Mouse (Mus musculus) embryo, embryonic 11 days (tissue): ENCODE data around the gene Pkd1.

Experiments used
- DNase-seq: peaks from one replicate; pipeline ENCODE4 v3.0.0-alpha.2; 2015

Gene Pkd1

GRCm38 (mm10) chr17:24608874-24609273 lies 59.2 kb downstream of the Pkd1 start:
- DNase-seq: no peak

GRCm38 (mm10) chr17:24610711-24611110 lies 61.1 kb downstream of the Pkd1 start:
- no peak for DNase-seq

DNA sequence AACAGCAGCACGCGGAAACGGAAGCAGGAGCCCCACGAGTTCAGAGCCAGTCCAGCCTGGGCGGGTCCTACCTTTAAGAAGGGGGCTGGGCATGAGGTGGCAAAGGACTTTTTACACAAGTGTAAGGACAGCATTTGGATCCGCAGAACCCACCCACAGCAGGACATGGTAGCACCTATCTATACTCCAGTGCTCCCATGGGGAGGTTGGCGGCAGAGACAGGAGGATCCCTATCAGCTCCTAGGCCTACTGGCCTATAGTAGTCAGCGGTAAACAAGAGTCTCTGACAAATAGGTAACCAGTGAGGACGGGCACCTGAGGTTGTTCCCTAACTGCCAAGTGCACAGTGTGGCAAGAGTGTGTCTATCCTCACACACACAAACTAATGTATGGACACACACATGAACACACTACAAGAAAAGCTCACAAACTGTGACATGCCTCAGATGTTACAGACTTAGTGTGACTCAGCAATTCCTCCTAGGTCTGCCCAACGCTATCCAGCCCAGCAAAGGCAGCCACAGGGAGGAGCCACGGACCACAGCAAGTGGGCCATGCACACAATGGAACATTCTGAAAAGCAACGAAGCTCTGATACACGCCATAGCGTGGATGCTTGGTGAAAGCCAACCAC lies 68.0 kb downstream of the Pkd1 start:
- DNase-seq: no peak

- DNase-seq: no peak
Measured at GRCm38 (mm10) chr17:24625472-24625871, 75.8 kb downstream of the Pkd1 start.

DNA sequence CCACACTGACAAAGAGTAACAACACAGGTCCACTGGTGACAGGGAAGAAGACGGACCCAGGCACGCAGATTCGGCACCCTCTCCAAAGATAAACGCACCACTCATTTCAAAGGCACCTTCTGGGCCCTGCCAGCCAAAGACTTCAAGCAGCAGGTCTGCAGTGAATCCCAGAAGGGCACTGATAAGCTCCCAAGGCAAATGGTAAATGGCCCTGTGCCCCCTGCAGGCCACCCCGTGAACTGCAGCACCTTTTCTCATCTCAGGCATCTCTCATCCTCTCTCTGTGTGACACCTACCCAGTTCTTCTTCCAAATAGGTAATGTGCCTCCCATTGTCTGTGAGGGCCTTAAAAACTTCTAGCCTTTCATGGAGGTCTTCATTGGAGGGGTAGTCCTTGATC lies 79.0 kb downstream of the Pkd1 start:
- peak; percentile 68 for DNase-seq

- DNase-seq: no peak
Measured at GRCm38 (mm10) chr17:24630072-24630471, 80.4 kb downstream of the Pkd1 start.

GRCm38 (mm10) chr17:24632167-24632812 lies 82.7 kb downstream of the Pkd1 start, which contains the start of the genes Tsc2 and Nthl1:
Tsc2 (minus strand) TSS chr17:24632630.
Nthl1 (plus strand) TSS chr17:24632680.
- DNase-seq: peak; percentile 95

DNA sequence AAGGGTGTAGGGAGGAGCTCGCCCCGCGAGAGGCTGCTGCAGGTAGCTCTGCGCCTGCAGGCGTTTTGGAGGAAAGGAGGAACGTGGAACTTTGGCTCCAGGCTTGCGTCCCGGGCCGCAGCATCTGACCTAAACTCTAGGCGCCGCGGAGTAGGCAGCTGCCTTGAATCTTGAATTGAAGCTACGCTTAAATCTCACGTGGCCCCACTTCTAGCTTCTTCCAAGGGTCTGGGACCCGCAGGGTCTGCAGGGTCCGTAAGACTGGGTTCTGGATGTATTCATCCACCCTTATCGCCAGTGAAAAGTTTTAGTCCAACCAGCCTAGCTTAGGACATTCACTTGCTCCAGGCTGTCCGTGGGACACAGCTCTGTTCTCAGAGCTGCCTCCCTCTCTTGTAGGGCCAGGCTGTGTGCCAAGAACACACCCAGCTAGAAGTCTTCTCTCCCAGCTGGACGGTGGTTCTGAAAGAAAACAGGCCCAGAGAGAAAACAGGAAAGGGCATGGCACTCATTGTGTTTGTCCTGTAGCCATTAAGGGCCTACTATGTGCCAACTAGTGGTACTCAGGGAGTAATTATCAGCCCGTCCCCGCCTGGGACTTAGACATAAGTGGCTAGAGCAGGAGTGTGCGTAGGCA lies 83.3 kb downstream of the Pkd1 start:
- DNase-seq: no peak

GRCm38 (mm10) chr17:24633831-24634230 lies 84.2 kb downstream of the Pkd1 start:
- DNase-seq: no peak

- DNase-seq: no peak
Measured at GRCm38 (mm10) chr17:24635024-24635423, 85.4 kb downstream of the Pkd1 start.

- DNase-seq: no peak
Measured at GRCm38 (mm10) chr17:24635694-24636093, 86.1 kb downstream of the Pkd1 start.

- no peak for DNase-seq
Measured at GRCm38 (mm10) chr17:24636781-24637481, 87.3 kb downstream of the Pkd1 start.

DNA sequence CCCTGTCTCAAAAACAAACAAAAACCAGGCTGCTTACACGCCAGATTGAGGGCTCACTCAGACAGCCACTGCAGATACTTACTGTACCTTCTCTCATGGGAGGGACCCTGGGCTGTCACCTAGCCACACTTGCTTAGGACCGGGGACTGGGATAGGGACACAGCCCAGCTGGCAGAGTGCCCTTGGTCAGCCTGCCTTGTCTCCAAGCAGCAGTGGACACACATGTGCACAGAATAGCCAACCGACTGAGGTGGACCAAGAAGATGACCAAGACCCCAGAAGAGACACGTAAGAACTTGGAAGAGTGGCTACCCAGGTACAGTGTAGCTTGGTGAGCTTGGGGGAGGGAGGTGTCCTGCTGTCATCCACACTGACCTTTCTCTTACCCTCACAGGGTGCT lies 88.6 kb downstream of the Pkd1 start:
- no peak for DNase-seq

GRCm38 (mm10) chr17:24638840-24639239 lies 89.2 kb downstream of the Pkd1 start:
- no peak for DNase-seq

DNA sequence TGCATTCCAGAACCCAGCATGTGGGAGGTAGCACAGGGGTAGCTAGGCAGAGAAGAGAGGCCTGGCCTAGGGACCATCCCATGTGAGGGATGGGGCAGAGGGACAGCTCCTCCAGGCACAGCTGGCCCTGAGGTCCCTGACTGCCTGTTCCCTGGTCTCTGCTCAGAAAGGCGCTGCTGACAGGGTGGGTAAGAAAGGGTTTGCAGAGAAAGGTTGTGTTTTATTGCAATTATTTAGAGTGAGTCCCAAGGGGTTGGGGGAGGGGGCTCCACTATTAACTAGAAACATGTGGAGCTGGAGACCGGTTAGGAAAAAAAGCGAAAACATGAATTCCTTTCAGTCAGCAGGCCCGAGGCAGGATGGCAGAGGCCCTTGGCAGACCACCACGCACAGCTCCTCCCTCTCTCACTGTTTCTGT lies 89.9 kb downstream of the Pkd1 start:
- peak; percentile 77 for DNase-seq

DNA sequence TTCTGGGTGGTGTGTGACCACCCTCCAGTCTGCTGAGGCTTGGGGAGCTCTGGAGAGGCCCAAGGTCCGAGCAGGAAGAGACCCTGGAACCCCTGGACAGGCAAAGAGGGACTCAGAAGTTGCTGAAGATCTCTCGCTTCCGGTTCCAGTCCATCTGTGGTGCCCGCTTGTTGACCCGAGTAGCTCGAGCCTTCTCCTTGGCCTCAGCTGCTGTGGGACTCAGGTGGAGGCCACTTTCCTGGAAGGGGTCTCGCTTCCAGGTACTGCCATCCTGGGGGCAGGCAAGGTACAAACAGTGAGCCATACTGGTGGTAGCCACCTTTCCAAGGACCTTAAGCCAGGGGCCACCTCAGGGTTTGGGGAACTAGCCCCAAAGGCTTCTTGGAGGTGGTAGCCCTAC lies 90.5 kb downstream of the Pkd1 start:
- DNase-seq: no peak

DNA sequence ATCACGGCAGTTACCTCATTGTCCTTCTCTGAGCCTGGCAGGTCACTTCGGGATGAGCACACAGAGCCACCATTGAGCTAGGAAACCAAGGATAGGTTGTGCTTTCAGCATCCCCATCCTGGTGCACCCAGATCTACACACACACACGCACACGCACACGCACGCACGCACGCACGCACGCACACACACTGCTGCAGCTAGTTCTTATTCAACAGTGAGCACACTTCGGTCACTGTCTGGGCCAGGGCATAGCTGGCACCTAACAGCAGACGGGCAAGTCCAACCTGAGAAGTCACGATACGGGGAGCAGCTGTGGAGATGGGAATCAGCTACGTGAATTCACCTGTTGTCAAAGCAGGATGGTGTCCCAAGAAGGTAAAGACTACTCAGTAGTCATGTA lies 90.9 kb downstream of the Pkd1 start:
- no peak for DNase-seq

DNA sequence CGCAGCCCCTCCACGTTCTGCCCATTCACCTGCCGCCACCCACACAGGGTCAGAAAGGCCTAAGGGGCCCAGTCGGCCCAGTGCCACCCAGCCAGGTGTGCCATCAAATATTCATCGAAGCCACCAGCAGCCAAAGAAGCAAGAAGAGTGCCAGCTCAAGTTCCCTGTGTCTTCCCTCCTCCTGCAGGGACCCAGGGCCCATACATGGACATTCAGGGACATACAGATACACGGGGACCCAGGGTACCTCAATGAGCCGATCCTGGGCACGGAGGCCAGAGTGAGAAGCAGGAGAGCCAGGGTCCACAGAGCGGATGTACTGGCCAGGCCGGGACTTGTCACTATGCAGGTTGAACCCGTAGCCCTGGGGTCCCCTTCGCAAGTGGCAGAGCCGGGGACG lies 92.3 kb downstream of the Pkd1 start:
- no peak for DNase-seq

DNA sequence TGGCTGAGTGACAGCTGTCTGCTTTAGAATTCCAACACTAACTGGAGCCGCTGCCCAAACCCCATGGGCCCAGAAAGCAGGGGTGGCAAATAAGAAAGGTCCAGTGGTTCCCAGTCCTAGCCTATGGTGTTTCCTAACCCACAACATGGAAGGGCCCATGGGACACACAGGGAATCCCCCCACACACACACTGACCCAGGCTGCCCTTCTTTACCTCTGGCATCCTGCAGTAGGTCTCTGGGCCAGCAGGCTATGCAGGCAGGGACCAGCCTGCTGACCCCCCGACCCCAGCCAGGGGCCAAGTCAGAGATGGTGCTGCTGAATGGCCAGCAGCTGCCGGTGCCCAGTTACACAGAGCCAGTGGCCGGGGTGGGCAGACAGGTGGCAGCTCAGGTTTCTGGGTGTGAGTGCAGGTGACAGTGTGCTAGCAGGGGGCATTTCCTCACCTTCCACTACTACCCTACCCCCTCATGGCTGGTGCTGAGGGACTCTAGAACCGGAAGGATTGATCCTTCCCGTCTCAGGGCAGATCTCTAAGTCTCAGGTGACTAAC lies 93.2 kb downstream of the Pkd1 start:
- DNase-seq: no peak

GRCm38 (mm10) chr17:24644030-24644715 lies 94.5 kb downstream of the Pkd1 start:
- DNase-seq: peak; percentile 40

DNA sequence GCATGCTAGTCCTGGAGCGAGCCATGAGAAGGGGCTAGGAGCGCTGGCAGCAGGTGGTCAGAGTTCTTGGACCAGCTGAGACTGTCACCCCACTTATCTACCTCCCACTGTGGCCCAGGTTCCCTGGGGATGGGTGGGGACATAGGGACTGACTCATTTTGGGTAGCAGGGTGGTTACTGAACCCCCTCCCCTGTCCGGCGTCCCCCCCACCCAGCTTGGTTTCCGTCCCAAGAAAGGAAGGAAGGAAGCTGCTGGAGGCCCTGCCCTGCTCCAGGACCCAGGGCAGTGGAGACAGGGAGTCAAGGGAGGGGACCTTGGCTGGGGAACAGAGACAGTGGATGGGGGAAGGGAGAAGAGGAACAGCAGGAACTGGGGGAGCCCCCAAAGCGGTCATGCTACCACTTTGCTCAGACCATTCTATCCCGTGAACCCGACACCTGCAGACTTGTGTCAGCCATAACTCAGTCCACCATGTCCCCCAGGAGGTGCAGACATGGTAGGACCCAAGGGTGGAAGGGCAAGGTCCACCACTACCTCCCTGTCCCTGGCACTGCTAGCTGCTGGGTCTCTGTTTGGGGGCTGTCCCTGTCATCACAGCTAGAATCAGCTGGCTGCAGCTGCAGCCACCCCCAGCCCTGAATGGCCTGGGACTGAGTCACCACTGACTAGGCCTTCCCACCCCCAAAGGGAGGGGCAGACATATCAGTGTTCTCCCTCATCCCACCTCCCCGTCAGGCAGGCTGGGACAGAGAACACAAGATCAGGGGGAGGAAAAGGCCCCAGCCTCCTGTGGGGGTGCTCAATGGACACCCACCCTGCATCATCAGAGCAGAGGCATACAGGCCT lies 95.5 kb downstream of the Pkd1 start:
- no peak for DNase-seq

DNA sequence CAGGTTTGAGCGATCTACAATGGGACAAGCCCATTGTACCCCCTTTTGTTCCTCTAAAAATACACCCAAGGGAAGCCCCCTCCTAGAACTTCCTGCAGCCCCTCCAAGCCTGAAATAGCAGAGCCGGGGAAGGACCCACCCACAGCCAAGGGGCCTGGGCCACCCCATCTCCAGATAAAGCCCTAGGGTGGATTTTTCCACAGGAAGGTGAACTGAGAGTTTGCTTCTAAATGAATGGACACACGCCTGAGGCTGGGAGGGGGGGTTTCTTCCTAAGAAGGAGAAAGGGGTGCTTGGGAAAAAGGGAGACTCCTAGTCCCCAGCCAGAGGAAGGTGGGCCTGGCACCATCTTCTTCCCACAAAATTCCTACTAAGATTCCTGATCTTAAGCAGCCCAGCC lies 96.3 kb downstream of the Pkd1 start:
- DNase-seq: no peak
